Mouse (Mus musculus) ovary, postnatal 10 days (tissue): ENCODE data around the gene C1s1.
"Not testable (repeated sequence)": the region's sequence is repeated elsewhere in the genome, so short reads cannot be mapped to it uniquely, and the experiment has no call there.

Source experiments
- DNase-seq: peaks from one replicate; pipeline ENCODE4 v3.0.0; 2022; ENCODE audit warnings: low spot score

Gene C1s1

DNA sequence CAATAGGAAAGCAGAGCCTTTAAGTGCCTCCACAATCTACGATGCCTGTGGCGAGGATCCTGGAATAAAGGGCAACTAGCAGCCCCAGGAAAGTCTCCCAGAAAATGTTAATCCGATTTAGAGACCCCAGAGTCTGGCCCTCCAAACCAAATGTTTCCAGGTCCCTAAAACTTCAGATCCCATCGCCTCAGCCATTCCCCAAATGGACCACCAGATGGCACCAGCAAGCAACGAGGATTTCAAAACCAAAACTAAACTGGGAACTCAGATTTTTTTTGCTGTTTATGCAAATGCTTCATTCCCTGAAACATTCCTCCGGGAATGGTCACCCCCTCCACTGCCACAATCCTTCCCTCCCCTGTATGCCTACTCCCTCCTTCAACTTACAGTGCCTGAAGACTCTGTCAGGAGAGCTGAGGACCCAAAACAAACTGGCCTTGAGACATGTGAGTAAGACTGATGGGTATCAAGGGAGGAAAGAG, 29.8 kb downstream of the C1s1 start, which contains the start of gene C1ra:
Gene C1ra, plus strand, starts transcription at position 51 of the 482 bp plus-strand sequence.
- DNase-seq: peak; percentile 55

DNA sequence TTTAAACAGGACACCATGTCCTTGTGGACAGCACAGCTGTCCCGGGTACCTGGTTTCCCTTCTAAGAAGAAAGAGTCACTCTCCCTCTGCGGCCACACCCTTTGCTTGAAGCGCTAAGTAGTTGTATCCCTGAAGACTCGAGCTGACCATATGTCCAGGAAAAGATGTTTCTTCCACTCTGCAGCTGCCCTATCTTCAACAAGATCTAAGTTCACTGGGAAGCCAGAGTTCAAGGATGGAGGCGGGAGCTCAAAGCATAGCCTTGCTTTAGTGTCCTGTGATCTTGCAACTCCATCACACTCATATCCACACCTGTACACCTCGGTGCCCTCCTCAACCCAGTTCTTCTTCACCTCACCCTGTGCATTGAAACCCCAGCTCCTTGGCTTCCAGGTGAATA, 30.2 kb downstream of the C1s1 start:
- no peak for DNase-seq

DNA sequence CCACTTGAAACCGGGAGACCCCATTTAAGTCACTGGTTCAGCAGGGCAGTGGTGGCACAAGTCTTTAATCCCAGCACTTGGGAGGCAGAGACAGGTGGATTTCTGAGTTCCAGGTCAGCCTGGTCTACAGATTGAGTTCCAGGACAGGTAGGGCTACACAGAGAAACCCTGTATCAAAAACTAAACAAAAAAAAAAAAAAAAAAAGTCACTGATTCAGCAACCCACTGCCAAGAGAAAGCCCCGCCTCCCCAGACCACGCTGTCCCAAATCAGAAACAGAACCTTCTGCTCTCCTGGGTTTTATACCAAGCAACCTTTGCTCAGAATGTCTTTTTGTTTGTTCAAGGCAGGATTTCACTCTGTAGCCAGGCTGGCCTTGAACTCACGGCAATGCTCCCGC, 33.0 kb downstream of the C1s1 start:
- not testable (repeated sequence) for DNase-seq

DNA sequence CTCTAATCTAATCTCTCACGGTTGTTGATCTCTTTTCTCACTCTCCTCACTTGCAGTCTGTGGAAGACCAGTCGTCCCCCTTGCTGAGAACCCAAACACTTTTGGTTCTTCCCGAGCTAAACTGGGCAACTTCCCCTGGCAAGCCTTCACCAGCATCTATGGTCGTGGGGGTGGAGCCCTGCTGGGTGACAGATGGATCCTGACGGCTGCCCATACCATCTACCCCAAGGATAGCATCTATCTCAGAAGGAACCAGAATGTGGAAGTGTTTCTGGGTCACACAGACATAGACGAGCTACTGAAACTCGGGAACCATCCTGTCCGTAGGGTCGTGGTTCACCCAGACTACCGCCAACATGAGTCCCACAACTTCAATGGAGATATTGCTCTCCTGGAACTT, 33.9 kb downstream of the C1s1 start:
- DNase-seq: no peak

DNA sequence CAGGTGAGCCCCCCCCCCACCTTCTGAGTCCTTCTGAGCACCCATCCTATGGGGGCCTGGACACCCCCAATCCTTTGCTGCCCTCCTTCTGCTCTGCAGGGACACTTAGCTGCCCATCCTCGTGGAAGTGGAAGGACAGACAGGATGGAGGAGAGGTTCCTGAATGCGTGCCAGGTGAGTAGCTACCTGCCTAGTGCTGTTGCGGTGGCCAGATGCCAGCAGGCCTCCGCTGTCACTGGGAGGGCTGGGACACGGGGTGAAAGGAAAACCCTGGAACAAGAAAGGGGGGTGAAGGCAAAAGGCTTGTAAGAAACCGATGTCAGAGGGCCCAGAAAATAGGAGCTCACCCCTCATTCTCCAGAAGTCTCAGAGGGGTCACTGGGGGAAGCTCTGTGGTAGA, 35.2 kb downstream of the C1s1 start:
- DNase-seq: no peak

DNA sequence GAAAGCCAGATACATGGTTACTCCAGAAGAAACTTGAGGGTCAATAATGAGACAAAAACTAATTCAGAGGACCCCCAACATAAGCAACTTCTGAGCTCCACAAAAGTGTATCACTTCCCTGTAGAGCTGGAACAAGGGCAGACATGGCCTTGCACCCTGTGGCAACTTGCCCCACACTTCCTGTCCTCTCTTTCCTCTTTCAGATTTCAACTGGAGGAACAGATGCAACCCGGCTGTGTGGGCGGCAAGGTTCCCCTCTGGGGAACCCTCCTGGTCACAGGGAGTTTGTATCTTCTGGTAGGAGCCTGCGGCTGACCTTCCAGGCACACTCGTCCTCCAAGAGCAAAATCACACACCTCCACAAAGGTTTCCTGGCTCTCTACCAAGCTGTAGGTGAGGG, 37.1 kb downstream of the C1s1 start:
- no peak for DNase-seq

DNA sequence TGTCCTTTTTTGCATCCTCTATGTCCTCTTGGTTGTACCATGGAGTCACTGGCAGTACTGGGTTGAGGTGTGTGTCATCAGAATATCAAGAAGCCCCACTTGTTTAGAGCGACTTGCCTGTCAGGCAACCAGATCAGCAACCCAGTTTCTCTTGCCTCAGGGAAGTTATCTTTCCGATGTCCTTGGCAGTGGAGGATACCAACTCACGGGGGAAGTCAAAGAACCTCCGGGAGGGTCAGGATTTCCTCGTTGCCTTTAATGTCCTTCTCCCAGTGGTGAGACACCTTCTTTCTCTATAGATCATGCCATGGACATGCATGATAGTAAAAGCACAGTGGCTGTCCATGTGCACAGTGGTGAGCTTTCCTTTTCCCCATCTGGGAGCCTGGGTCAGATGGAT, 40.1 kb downstream of the C1s1 start:
- no peak for DNase-seq

DNA sequence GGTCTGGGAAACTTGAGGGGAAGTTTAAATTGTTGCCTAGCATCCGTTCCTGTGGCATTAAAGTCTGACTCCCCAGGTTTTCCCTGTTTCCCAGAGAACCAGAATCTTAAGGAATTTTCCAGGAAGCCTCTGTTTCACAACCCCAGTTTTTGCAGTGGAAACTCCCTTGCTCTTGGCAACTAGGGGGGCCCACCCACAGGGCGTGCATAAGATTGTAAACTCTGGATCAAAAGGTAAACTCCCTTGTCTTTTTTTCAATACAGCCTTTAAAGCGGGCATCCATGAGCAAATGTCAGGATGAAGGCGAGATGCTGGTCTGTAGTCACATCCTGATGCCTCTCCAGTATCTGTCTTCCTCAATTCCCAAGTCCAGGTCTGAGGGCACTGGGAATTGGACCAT, 40.7 kb downstream of the C1s1 start:
- DNase-seq: no peak

DNA sequence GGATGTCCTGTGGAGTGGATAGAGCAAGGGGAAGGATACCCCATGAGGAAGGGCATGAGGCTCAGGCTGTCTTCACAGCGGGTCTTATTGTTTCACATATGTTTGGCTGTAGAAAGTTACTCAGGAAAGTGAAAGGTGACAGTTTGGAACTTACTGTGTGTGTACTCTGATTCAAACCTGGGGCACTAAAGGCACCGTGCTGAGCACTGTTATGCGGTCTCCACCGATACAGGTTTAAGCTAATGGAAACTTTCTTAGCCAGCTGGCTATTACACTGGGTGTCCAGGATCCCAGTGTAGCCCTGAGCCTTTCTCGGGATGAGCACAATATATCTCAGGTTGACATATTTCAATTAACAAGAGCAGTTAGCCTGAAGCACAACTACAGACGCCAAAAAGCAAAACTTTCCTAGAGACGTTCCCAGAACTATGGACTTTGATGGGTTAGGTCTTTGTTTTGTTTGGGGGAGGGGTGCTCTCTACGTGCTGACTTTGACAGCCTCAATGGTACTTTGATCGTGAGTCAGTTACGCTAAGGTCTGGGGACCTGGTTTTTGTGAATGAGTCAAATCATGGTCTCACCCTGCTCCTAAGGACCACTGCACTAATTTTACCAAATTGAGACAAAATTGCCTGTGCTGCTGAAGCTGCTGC, 42.1 kb downstream of the C1s1 start:
- no peak for DNase-seq

DNA sequence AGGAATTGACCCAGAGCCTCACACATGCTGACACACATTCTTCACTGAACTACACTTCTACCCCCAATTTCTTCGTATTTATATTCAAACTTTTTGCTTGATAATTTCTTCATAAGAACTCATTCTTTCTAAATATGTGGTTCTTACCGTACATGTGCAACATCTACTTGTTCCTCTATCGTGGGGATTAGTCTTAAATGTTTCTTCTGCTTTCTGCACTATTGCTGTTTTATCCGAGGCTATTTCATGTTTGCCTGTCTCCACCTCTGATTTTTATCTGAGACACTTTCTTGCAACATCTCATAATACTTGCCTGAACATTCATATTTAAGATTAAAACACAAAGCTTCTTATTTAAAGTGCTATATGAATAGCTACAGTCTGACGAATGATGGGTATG, 46.1 kb downstream of the C1s1 start:
- no peak for DNase-seq

DNA sequence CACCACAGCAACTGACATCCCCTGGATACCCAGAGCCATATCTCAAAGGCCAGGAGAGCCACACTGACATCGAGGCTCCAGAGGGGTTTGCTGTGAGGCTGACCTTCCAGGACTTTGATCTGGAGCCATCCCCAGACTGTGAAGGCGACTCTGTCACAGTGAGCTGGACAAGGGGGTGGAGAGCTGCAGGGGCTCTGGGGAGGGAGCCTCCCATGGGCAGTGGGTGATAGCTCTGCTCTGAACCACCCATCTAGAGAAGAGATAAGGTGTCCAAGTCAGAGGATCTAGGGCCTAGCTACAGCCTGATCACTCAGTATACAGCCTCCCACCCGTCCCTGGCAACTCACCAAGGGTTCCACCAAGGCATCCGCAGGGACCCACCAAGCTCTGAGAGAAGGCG, 48.3 kb downstream of the C1s1 start:
- no peak for DNase-seq

DNA sequence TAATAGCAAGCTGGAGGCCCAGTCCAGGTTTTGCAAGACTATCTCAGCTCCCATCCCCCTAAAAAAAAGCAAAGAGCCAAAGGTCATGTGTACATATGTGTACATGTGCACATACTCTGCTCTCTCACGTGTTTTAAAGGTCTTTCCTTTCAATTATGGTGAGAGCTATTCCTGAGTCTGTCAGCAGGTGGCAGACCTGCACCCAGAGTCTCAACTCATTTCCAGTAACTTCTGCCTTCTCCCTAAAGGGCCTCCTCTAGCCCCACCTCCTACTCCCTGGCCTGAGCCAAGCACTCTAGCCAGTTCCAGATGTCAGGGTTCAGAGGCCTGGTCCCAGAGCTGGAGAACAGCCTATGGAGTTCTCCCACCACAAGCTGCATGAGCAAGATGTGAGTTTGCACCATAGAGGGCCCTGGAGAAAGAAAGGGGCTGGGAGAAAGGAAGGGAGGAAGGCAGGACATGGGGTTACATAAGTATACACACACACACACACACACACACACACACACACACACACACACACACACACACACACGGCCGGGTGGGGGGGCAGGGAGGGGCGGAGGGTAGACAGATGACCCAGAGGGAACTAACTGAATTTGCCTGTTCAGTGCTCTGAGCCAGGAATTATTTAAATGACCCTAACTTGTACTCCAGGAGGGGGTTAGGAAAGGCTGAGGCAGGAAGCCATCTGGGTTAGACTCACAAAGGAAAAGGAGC, 49.2 kb downstream of the C1s1 start, which contains the start of gene C1rl:
Gene C1rl, plus strand, starts transcription at position 272 of the 720 bp plus-strand sequence.
- peak; percentile 53 for DNase-seq

DNA sequence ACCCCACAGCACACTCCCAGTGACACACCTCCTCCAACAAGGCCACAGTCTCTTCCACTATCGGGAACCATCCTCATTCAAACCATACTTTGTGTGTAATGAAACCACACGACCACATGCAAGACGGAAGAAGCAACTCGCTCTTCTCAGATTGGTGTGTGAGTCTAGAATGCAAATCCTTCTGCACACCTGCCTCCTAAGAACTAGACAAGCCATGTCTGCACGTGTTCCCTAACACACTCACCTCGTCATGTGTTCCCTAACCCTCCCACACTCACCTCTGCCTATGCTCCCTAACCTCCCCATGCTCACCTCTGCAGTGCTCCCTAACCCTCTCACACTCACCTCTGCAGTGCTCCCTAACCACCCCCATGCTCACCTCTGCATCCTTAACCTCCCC, 50.7 kb downstream of the C1s1 start:
- no peak for DNase-seq

DNA sequence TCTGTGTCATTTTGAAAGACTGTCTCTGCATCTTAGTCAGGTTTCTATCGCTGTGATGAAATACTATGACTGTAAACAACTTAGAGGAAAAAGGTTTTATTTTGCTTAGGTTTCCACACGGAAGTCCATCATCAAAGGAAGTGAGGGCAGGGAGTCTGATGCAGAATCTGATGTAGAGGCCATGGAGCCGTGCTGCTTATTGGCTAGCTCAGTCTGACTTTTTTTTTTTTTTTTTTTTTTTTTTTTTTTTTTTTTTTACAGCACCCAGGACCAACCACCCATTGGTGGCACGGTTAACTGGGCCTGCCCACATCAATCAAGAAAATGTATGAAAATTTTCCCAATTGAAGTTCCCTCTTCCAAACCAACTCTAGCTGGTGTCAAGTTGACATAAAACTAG, 53.2 kb downstream of the C1s1 start:
- DNase-seq: no peak

DNA sequence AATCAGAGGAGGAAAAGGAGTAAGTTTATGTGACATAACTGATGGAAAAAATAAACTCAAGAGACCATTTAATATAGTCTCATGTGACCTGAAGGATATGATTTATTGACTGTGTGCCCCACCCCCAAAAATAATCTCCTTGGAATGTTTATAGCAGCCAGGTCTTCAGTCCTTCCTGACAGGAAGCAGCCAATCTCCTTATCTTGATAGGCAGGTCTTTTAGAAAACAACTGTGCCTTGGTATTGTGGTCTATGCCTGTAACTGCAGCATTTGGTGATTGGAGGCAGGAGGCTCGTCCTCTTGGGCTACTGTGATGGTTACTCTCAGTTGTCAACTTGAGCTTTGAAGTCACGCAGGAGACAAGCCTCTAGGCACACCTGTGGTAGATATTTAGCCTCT, 54.6 kb downstream of the C1s1 start:
- DNase-seq: no peak

DNA sequence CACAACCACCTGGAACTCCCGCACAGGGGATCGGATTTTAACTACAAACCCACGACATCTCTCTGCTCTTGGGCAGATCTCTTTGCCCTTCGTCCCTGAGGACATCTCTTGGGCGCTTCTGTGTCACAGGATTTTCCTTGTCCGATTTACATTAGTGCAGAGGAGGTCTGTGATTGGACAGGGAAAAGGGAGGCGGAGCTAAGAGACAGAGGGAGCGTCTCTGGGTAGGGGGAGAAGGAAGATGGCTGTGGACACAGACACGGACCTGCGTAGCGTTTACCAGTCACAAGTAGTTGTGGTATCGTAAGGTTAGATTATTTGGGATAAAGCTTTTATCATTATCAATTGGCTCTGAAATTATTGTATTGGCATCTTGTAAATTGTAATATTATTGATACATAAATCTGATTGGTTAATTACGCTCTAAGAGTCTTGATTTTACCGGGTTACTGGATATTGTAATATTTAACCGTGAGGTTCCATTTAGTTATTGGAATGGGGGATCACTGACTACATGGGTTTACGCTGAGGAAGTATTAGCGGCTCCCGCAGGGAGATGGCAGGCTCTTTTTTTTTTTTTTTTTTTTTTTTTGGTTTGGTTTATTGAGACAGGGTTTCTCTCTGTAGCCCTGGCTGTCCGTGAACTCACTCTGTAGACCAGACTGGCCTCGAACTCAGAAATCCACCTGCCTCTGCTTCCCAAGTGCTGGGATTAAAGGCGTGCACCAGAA, 56.6 kb downstream of the C1s1 start:
- no peak for DNase-seq

DNA sequence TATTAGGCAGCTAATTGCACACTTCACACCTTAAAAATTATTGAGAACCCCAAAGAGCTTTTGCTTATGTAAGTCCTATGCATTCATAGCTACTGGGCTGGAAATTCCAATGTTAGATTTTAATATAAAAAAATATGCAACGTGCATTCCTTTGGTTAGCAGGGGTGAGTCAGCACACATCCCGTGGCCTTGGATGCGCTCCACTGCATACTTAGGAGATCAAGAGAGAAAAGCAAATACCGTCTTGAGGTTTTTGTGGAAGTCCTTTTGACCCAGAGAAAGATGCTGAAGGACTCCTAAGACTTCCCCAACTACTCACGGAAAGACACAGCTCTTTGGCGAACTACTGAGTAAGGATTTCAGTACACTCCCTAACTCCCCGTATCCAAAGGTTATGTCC, 57.3 kb downstream of the C1s1 start:
- DNase-seq: no peak

DNA sequence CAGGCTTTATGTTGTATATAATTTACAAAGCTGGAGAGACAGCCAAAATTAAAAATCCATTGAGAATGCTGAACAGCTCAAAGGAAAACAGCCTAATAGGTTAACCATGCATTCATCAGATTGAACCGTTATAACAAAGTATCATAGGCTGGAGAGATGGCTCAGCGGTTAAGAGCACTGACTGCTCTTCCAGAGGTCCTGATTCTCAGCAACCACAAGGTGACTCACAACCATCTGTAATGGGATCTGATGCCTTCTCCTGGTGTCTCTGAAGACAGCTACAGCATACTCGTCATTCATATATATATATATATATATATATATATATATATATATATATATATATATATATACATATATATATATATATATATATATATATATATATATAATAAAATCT, 58.3 kb downstream of the C1s1 start:
- DNase-seq: not testable (repeated sequence)

DNA sequence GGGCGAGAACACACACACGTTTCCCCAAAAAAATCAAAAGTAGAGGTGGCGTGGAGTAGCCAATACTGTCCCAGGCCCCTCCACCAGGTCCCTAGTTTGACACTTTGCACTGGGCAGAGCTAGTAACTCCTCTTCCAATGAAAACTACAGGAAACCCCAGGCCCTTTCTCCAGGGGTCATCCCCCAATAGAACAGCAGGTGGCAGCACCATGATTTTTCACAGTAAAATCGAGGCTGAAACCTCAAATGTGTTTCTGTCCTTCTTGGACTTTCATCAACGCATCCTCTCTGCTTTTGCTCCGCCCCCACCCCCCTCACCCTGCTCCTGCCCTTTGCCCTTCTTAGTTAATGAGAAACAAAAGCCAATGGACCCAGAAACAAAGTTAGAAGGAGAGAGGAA, 60.6 kb downstream of the C1s1 start:
- DNase-seq: peak; percentile 30
